ENCODE assay signal across 7 mouse cellular contexts in genomic region chr9:69517387-69518035, GRCm38 (mm10).
A peak's percentile ranks its signal among the peaks of the same experiment; 100 is the strongest.
DNase-seq lines count a peak whose midpoint lies in the region; TF ChIP-seq lines count a peak whose summit lies in the region.

No protein-coding gene starts in this region.

- no peak overlapping the region for H3K4me3 ChIP-seq in ES-E14 (ENCODE audit: insufficient read depth in 1 of 2, low read depth in 1 of 2, low read length in 2 of 2, poor library complexity in 1 of 2, severe bottlenecking in 1 of 2)

- no peak overlapping the region for H3K27ac ChIP-seq in ES-E14 (ENCODE audit: insufficient read depth, low read depth, low read length, poor library complexity, severe bottlenecking)

- no peaks in the 10 kb centered on the region for H3K36me3 ChIP-seq in ES-E14 (ENCODE audit: control insufficient read depth, insufficient read depth, low read length, poor library complexity, severe bottlenecking)

- H3K4me1 ChIP-seq in ES-E14 (ENCODE audit: control insufficient read depth in 2 of 2, insufficient read depth in 2 of 2, low read length in 2 of 2, poor library complexity in 1 of 2): no peaks in the 10 kb centered on the region

- no peak overlapping the region for H3K9ac ChIP-seq in ES-E14 (ENCODE audit: insufficient read depth, low read depth, low read length, poor library complexity, severe bottlenecking)

- intact Hi-C loops in left cerebral cortex, postnatal 36 days (cut with DNase I): no loop called here

- DNase-seq in ES-E14 (ENCODE audit: low read depth, low spot score) (no peak), NIH3T3 (ENCODE audit: low read depth) (peak; percentile 22)
- peak; percentile 33 for DNase-seq in kidney, adult 9 months
- peak; percentile 62 to 75 for DNase-seq in left cerebral cortex, postnatal 36 days (ENCODE audit: low spot score in 2 of 2)
- peak; percentile 18 for DNase-seq in retina, embryonic 14.5 days (ENCODE audit: low spot score)
- no peak for DNase-seq in thymus, postnatal 14 days
- no peak for DNase-seq in heart, adult 8-10 months (ENCODE audit: low spot score)

- no peaks in the 10 kb centered on the region for H3K9me3 ChIP-seq in ES-E14 (ENCODE audit: control insufficient read depth, insufficient read depth, low read depth, low read length)

- in situ Hi-C loops in ES-E14 (cut with MboI; ENCODE audit: low sequenced_read_pairs in 2 of 2, unreplicated experiment in 2 of 2): no loop called here

TF ChIP-seq in ES-E14, 5 proteins besides CTCF, POLR2A, EP300 and RAD21:
- TF ChIP-seq ZC3H11A (IDR thresholded peaks at IDR 0.05; ENCODE audit: borderline replicate concordance, low read depth, low read length) (no peak), ZNF384 (IDR thresholded peaks at IDR 0.05; ENCODE audit: low read depth, low read length) (no peak), HCFC1 (IDR thresholded peaks at IDR 0.05; ENCODE audit: borderline replicate concordance, insufficient read depth, low read length) (no peak), MAFK (IDR thresholded peaks at IDR 0.05; ENCODE audit: insufficient read depth, low read depth, low read length) (peak; percentile 82), CHD2 (IDR thresholded peaks at IDR 0.05; ENCODE audit: low read depth, low read length) (no peak)

Comparison
In these comparisons a context has a peak if more than half of its experiments do, and no peak if none do; other contexts are left out.
1. DNase-seq: peak in NIH3T3 (single experiment), kidney, adult 9 months (single experiment), left cerebral cortex, postnatal 36 days (2 of 2) and retina, embryonic 14.5 days (single experiment); none in ES-E14 (single experiment), thymus, postnatal 14 days (single experiment) and heart, adult 8-10 months (single experiment).